Mouse (Mus musculus): ENCODE results near the gene Fxr1.

DNA sequence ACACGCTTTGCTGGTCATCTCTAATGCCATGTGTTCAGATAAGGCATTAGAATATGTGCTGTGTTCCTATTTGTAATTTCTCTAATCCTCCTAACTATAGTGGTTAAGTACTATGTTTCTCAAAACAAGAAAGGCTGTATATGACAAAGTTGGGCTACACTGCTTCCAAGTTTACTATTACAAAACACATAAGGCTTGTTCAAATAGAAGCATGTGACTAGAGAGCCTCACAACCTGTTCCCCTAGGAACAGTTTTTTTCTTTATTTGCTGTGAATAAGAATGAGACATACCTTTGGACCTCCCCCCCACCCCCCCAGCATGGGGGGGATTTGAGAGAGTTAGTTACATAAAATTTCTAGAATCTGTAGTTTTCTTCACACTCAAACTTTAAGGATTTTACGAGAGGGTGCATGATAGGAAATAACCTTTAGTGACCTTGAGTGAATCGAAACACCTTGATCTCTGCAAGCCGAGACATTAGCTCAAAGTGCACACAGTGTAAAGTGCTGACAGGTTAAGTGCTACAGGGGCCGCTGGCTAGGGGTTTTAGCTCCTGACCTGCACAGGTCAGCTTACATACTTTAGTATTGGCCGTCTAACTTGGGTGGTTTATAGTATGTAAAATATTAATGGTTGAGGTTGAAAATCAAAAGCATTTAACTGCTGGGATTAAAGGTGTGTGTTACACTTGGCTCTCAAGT is 56.5 kb downstream of the Fxr1 start:
- no peak for TF ChIP-seq CTCF (IDR thresholded peaks at IDR 0.05; ENCODE audit: borderline replicate concordance, extremely low read depth, insufficient read depth, insufficient read length)
- TF ChIP-seq POLR2A (IDR thresholded peaks at IDR 0.05; ENCODE audit: borderline replicate concordance, extremely low read depth, insufficient read depth, insufficient read length, poor library complexity, severe bottlenecking): no peak

All from brain, embryonic 14.5 days (tissue).